Mouse (Mus musculus) liver, embryonic 14.5 days (tissue): ENCODE results near the gene Mtfp1.

ENCODE experiments used
- CTCF ChIP-seq: IDR thresholded peaks from 2 replicates; pipeline ENCODE4 v1.5.1; 2016; ENCODE audit warnings: antibody characterized with exemption, low read depth, control low read depth
- EP300 ChIP-seq: IDR thresholded peaks from 2 replicates; pipeline ENCODE4 v1.6.1; 2016; ENCODE audit warnings: antibody characterized with exemption, low read depth

DNA sequence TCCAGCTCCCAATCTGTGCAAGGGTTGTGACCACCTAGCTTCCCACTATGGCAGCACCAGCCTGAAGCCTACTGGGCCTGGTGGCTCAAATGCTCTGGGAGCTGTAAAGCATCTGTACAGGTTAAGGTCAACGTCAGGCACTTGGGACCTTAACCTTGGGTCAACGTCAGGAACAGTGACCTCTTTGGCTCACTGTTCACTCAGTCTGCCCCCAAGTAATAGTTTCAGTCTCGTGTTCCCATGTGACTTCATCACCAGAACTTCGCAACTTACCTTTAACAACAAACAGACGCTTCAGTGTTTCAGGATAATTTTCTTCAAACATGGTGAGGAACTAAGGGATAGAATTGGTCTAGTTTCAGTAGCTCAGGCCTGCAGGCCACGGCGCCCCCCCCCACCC lies 13.4 kb upstream of the Mtfp1 start:
- TF ChIP-seq CTCF (no peak), EP300 (no peak)
